Mouse (Mus musculus) natural killer cell, adult 2 months (primary cell): ENCODE data around the gene Bdkrb2.

ENCODE experiments used
- DNase-seq, 2 experiments: peaks; one replicate each; pipeline ENCODE4 v3.0.0; 2022; ENCODE audit warnings: low spot score in 2 of 2

The Bdkrb2 gene

GRCm38 (mm10) chr12:105562936-105563680, at the start of gene Bdkrb2:
Bdkrb2 (plus strand) TSS chr12:105563226.
- DNase-seq, result no peak

GRCm38 (mm10) chr12:105514111-105514510, 48.9 kb upstream of the Bdkrb2 start:
- no peak for DNase-seq

- DNase-seq, result no peak
Measured at GRCm38 (mm10) chr12:105517026-105517675, 45.9 kb upstream of the Bdkrb2 start.

GRCm38 (mm10) chr12:105519851-105520250, 43.2 kb upstream of the Bdkrb2 start:
- no peak for DNase-seq

GRCm38 (mm10) chr12:105521170-105521762, 41.8 kb upstream of the Bdkrb2 start:
- DNase-seq, result no peak

- no peak for DNase-seq
Measured at GRCm38 (mm10) chr12:105523737-105524136, 39.3 kb upstream of the Bdkrb2 start.

GRCm38 (mm10) chr12:105526186-105526585, 36.8 kb upstream of the Bdkrb2 start:
- no peak for DNase-seq

- DNase-seq, result no peak
Measured at GRCm38 (mm10) chr12:105526829-105527228, 36.2 kb upstream of the Bdkrb2 start.

- no peak for DNase-seq
Measured at GRCm38 (mm10) chr12:105529545-105529944, 33.5 kb upstream of the Bdkrb2 start.

- no peak for DNase-seq
Measured at GRCm38 (mm10) chr12:105531724-105532371, 31.2 kb upstream of the Bdkrb2 start.

- DNase-seq, result no peak
Measured at GRCm38 (mm10) chr12:105534842-105535241, 28.2 kb upstream of the Bdkrb2 start.

- no peak for DNase-seq
Measured at GRCm38 (mm10) chr12:105535968-105536760, 26.9 kb upstream of the Bdkrb2 start.

- DNase-seq, result no peak
Measured at GRCm38 (mm10) chr12:105537162-105537561, 25.9 kb upstream of the Bdkrb2 start.

GRCm38 (mm10) chr12:105539649-105540048, 23.4 kb upstream of the Bdkrb2 start:
- DNase-seq, result peak; percentile 5 to 29

GRCm38 (mm10) chr12:105541590-105542402, 21.2 kb upstream of the Bdkrb2 start:
- no peak for DNase-seq

- DNase-seq, result no peak
Measured at GRCm38 (mm10) chr12:105542513-105542912, 20.5 kb upstream of the Bdkrb2 start.

GRCm38 (mm10) chr12:105543176-105543575, 19.9 kb upstream of the Bdkrb2 start:
- no peak for DNase-seq

- DNase-seq, result no peak
Measured at GRCm38 (mm10) chr12:105543751-105544150, 19.3 kb upstream of the Bdkrb2 start.

- DNase-seq, result no peak
Measured at GRCm38 (mm10) chr12:105544872-105545271, 18.2 kb upstream of the Bdkrb2 start.

GRCm38 (mm10) chr12:105545696-105546435, 17.2 kb upstream of the Bdkrb2 start:
- no peak for DNase-seq
